Mouse (Mus musculus) cerebellum, postnatal 36 days (tissue): ENCODE results near the gene Prps1.
"Not testable (repeated sequence)": the region's sequence is repeated elsewhere in the genome, so short reads cannot be mapped to it uniquely, and the experiment has no call there.

Source experiments
- DNase-seq, 2 experiments: peaks; one replicate each; pipeline ENCODE4 v3.0.0; 2021 to 2022; ENCODE audit warnings: mixed read lengths in 2 of 2

The Prps1 gene

DNA sequence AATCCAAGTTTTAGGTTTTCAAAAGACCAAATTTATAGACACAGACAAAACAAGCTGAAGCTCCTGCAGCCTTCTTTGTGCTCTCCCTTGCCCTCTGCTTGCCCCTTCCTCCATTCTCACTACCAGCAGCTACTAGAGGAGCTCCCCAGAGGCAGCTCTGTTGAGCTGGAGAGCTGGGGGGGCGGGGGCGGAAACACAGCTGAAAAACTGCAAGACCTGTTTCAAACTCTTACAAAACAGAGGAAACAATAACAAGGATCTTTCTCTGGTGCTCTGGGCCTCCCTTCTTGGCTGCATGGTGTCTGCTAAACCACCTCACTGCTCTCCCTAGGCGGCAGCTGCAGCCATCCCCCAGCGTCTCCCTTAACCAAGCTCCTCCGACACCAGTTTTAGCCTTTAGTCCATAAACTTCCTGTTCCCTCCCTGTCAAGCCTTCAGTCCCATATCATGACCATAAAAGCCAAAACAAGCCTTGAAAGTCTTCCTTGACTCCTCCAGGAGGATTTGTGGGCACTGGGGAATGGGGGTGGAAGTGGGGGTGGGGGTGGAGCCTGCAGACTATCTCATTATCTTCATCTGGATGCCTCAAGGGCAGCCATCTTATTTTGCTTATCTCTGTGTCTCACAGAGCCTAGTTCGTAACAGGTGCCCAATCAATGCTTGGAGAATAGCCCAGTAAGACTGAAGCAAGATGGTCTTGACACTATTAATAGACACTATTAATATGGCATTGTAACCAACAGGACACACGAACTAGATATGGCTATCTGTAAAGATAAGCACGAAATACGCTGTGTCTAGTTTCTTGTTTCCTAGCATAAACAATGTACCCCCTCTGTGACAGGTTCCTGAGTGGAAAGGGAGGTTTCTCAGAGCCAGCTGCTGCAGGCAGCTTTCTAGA lies 45.2 kb downstream of the Prps1 start:
- no peak for DNase-seq

DNA sequence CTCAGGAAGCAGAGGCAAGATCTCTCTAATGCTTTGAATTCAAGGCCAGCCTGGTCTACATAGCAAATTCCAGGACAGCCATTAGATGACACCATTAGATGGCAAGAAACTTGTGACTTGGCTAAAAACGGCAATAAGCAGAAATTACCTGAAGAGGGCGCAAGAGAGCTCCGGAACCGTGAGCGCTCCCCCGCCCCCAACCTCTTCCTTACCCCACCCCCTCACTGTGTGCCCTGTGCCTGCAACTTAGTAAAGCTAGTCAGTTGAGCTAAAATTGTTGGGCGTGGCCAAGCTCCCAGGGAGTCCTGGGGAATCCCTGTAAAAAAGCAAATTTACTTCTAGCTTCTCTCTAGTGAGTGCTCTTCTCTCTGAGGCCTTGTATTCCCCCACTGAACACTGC lies 47.5 kb downstream of the Prps1 start:
- peak; percentile 39 to 46 for DNase-seq

DNA sequence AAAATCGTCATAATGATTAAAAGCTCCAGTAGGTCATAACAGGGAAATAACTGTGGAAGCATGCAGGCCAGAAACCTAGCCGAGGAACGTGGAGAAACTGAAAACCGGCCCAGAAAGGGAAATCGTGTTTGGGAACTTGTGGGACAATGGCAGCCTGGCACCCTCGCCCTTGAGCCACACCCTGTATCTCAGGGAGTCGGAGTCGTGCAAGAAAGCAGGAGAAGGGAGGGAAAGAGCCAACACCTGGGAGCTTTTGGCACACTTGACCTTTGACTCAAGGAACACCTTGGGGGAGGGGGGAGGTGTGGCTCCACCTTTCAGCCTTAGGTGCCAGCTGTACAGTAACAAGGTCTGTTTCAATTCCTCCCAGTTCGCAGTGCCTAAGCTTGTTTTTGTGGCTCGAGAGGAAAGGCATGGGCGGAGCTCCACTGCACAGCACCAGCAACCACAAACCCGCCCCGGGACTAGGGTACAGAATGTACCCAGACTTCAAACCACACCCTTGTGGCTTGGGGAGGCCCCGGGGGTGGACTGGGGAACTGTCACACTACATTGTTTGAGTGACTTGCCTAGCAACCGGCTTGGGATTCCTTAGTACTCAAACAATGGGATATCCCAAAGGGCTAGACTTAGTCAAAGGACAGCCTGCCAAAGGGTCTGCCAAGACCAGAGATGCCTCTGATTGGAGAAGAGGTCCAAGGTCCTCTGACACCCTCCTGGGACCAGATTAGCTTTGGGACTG lies 49.3 kb downstream of the Prps1 start:
- DNase-seq = no peak

DNA sequence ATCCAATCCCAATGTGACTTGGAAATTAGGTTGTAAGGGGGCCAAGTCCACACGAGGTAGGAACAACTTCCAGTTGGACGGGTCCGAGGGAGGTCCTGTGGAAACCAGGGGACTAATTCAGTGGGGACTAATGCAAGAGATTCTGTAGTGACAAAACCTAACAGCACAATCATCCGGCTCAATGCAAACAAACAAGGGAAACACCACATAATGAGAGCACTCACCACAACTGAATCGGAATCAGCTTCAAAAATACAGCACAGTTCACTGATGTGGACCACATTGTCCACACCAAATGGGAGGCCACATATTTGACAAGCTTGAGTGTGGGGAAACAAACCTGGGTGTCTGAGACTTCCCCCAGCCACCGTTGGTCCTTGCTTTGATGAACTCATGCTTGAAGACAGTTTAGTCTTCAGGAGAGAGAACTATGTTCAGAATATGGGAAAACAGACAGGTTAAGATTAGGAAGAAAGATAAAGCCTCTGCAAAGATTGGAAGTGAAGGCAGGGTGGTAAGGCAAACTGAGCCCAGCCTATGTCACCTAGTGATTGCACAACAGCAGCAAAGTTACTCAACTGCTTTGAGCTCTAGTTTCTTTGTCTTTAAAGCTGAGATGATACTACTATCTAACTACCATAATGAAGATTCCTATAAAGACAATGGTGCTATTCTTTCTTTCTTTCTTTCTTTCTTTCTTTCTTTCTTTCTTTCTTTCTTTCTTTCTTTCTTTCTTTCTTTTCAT lies 50.2 kb downstream of the Prps1 start:
- DNase-seq = no peak

GRCm38 (mm10) chrX:140507377-140507776 lies 51.0 kb downstream of the Prps1 start:
- DNase-seq = no peak

DNA sequence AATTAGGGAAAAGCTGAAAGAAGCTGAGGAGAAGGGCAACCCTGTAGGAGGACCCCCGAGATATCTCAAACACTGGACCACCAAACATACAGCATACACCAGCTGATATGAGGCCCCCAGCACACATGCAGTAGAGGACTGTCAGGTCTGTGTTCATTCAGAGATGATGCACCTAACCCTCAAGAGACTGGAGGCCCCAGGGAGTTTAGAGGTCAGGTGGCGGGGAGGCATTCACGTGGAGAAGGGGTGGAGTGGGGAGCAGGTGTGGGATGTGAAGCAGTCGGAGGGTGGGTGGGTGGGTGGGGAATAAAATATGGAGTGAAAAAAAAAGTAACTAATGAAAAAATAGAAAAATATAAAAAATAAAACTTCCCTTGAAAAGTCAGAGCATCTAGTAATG lies 52.4 kb downstream of the Prps1 start:
- DNase-seq = not testable (repeated sequence)

GRCm38 (mm10) chrX:140509817-140510216 lies 53.4 kb downstream of the Prps1 start:
- no peak for DNase-seq

DNA sequence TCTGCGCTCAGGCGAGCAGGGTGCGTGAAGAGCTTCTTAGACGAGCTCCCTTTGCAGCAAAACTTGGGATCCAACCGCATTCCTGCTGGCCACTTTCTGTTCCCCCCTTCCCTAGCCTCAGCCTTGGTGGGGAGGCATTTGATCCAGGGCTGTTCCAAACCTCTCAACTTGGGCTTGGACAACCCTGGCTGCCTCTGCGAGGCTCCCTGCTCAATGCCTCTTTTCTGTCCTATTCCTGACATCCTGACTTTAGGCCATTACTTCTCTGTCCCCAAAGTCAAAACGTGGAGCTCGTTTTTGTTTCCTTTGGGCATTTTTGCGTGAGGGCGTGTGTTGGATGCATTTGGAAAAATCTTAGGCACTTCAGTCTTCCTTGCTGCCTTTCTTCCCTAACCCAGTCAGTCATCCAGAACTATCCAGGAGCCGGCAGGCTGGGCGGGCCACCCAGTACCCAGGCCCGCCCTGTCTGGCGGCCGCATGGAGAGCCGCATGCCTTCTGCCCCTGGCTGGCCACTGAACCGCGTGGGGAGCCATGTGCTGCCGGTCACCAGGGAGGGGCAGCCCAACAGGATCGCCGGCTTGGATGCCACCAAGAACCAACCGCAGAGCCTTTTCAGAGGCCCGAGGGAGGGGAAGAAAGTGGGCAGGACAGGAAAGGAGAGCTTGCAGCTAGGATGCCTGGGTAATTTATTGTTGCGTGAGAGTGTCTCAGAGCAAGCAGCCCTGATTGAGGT lies 54.5 kb downstream of the Prps1 start:
- DNase-seq = peak; percentile 24 to 47

DNA sequence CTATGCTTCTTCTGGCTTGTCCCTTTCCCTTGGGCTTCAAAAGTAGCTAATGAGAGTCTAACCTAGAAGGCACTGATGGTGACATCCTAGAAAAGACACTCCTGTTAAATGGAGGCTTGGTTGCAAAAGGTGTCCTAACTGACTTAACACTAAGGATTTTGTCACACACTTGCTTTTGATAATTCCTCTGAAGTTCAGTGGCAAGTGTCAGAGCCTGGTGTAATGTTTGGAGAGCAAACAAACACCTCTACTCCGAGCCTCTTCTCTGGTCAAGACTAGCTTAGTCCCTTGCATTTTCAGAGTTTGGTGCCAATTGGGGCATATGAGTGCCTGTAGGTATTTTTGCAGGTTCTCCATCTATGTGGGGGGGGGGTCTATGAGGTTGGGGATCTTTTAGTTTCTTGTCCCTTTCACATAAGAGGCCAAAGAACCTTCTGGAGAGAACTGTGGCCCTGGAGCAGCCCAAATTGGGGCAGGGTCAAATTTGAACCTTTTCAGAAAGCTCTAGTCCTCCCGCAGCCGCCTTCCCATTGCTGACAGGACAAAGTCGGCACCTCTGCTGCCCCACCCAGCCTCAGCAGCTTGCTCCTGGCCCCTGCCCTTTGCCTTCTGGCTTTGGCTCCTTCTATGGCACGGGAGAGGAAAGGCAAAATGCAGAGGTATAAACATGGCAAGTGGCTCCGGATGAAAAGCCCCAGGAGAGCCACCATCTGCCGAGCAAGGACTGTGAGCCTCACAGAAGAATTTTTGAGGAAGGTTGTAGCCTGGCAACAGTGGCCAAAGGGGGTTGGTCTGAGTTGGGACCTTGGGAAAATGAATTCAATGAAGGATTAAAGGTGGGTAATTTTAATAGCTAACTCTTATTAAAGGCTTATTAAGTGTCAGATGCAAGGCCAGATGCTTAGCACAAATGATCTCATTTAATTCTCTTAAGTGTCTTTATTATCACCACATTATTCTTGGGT lies 55.6 kb downstream of the Prps1 start:
- DNase-seq = no peak

- DNase-seq = no peak
Measured at GRCm38 (mm10) chrX:140513379-140513778, 57.0 kb downstream of the Prps1 start.

- no peak for DNase-seq
Measured at GRCm38 (mm10) chrX:140518351-140518750, 61.9 kb downstream of the Prps1 start.

DNA sequence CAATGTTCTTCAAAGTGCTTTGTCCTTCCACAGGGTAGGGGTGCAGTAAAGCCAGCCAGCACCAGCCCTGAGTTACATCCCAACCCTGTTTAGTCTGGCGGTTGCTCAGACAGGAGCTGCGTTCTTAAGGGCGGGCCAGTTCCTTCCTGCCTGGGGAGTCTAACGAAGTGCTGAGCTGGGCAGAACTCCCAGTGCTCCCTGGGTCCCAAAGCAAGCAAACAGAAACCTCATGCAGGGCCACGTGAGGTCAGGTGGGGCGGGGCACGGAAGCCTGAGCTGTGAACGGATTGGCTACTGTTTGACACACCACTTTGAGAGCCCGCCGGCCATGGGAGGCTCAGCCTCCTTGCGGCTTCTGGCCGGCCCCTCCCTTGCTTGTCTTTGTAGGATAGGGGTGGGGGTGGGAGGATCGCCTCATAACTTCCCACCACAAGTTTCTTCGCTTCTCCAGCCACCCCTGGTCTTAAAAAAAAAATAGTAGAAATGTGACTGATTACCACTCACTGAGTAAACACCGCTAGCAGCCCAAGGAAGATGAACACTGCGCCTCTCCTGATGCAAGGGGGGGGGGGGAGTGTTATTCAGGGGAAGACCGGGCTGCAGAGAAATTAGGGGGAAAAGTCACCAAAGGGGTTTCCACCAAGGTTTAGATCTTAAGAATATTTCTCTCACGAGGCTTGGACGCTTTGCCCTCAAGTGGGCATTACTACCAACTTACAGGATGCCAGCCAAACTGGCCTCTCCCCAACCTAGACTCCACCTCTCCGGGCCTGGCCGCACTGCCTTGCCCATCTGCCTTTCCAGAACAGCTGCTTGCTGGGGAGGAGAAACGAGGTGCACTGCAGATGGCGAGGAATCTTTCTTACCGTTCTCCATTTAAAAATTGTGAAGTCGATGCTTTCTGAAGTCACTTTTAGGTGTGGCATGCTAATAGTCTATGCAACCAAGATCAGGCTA lies 64.0 kb downstream of the Prps1 start:
- peak; percentile 78 to 82 for DNase-seq

- DNase-seq = no peak
Measured at GRCm38 (mm10) chrX:140522071-140522765, 65.8 kb downstream of the Prps1 start.

DNA sequence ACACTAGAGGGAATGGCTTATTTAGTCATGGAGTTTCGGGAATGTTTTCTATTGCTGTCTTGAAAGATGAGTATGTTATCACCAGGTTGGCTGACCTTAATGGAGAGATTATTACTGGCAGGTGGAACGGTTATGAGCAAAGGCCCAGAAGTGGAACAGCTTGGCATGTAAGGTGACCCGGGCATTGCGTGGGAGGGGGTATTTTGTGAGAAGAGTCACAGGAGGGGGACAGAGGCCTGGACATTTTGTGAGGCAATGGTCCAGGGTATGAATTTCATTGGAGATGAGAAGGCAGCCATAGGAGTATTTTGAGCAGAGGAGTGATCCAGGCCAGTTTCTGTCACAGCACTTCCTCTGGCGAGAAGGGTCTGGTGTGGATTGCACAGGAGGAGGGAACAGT lies 67.8 kb downstream of the Prps1 start:
- no peak for DNase-seq
